Mouse (Mus musculus) MN1 (cell line): ENCODE results near the gene Hspa8.
"Not testable (repeated sequence)": the region's sequence is repeated elsewhere in the genome, so short reads cannot be mapped to it uniquely, and the experiment has no call there.

Experiments used
- DNase-seq: peaks from one replicate; pipeline ENCODE4 v3.0.0-alpha.2; 2016; ENCODE audit warnings: low spot score

Hspa8 gene

GRCm38 (mm10) chr9:40784374-40784967 lies 16.3 kb upstream of the Hspa8 start:
- DNase-seq, result no peak

- DNase-seq, result no peak
Observed at GRCm38 (mm10) chr9:40785452-40785851, 15.3 kb upstream of the Hspa8 start.

GRCm38 (mm10) chr9:40786820-40787219 lies 14.0 kb upstream of the Hspa8 start:
- not testable (repeated sequence) for DNase-seq

GRCm38 (mm10) chr9:40791864-40792633 lies 8.7 kb upstream of the Hspa8 start:
- no peak for DNase-seq

GRCm38 (mm10) chr9:40793581-40793980 lies 7.2 kb upstream of the Hspa8 start:
- DNase-seq, result no peak

- no peak for DNase-seq
Observed at GRCm38 (mm10) chr9:40794251-40794650, 6.5 kb upstream of the Hspa8 start.

DNA sequence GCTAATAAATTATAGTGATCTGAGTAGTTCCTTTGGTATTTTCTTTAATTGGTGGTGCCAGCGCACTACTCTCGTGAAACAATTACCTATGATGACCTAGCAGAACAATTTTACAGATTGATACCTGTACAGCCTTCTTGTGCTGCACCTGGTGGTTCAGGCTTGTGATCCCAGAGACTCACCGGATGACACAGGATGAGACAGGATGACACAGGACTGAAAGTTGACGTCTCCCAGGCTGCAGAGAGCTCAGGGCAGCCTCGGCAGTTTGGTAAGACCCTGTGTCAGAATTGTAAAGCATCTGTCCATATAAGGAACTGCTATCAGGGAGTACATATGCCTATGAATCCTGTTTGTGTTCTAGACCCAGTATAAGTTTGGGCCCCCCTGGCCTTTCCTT lies 5.9 kb upstream of the Hspa8 start:
- no peak for DNase-seq

DNA sequence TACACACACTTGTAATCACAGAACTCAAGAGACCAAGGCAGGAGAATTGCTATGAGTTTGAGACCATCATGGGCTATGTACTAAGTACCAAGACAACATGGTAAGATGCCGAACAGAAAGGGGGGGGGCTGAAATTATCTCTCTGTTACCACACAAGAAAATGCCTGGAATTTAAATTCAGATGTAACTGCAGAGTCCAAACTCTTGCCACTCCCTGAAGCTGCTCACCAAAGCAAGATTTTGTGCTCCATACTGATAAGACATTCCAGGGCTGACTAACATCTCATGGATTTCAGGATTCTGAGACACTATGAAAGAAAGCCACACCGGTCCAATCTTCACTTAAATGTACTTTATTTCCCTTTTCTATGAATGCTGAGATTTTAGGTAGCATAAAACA lies 5.2 kb upstream of the Hspa8 start:
- no peak for DNase-seq

DNA sequence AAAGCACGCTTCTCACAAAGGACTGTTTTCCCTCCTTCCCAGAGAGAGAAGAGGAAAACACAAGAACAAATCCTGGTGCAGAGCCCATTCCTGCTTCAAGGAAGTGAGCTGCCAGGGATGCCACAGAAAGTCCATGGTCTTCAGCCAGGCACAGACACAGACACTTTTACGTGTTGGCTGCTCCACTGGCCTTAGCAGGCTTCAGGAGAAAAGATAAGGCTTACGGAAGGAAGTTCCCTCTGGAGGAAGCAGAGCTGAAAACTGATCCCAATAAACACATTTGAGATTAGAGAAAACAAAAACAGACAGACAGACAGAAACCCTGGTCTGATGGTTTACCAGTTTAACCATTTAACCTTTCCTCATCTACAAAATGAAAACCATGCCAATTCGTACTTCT lies 4.7 kb upstream of the Hspa8 start:
- no peak for DNase-seq

- no peak for DNase-seq
Observed at GRCm38 (mm10) chr9:40798247-40798960, 2.4 kb upstream of the Hspa8 start.

DNA sequence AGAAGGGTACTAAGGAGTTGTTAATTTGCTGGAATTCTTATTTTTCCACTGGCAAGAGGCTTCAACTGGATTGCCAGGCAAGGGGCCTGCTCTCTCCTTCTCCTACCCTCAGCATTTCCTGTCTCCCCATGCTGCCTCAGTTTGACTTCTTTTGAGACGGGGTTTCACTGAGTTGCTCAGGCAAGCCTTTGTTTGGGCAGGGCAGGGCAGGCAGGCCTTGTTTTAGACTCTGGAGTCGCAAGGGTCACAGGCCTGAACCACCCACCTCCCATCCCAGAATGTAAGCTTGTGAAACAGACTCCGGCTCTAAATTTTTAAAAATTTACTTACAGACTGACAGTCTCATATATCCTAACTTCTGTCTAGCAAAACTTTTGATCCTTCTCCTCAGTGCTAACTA lies 1.7 kb upstream of the Hspa8 start:
- no peak for DNase-seq

DNA sequence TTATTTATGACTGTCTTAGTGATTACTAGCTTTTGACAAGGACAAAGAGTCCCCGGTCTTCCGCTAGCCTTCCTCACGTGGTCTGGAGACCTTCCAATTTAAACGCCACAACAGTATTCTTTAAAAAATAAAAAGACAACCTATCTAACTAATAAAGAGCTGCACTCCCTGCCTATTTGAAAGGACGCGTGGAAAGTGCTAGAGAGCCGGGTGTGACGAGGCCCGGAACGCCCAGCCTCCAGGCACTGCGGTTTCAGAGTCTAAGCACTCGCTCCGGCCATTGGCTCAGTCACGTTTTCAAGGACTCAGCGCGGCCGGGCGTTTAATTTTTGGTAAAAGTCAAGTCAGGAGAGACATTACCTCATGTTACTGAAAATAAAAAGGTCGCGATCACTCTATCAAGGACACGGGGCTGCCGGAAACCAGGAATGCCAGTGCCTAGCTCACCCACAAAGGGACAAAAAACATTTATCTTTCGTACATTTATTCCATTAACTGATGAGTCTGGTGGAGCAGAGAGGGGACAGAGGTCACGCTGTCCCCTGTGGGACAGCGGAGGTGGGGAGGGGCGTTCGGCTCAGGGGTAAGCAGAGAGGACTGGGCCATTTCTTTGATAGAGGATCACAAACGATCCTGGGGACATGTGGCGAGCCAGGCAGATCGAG lies 815 bp upstream of the Hspa8 start:
- DNase-seq, result peak; percentile 83

DNA sequence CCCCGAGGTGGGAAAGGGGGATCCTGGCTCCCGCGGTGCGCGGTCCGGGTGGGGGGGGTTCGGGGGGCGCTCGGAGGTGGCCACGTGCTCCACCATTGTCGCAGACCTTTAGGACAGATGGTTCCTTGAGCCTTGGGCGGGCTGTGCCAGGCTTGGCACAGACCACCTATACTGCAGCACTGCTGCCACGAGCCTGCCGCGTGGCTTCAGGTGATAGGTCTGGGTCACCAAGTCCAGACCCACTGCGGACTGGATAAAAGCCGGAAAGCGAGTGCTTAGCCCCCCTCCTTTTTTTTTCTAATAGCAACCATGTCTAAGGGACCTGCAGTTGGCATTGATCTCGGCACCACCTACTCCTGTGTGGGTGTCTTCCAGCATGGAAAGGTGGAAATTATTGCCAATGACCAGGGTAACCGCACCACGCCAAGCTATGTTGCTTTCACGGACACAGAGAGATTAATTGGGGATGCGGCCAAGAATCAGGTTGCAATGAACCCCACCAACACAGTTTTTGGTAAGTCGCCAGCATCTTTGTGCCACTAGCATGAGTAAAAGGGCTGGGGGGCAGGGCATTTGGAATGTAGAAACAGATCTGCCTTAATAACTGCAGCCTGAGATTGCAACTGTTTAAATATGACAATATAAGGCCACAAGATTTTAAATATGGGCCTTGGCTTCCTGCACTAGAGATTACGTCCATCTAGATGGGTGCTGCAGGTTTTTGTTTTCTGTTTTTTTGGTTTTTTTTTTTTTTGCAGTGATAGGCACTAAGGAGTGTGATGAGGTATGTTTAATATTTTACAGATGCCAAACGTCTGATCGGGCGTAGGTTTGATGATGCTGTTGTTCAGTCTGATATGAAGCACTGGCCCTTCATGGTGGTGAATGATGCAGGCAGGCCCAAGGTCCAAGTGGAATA lies 1.1 kb downstream of the Hspa8 start:
- DNase-seq, result peak; percentile 61

GRCm38 (mm10) chr9:40802533-40802875 lies 1.7 kb downstream of the Hspa8 start:
- DNase-seq, result not testable (repeated sequence)

- not testable (repeated sequence) for DNase-seq
Observed at GRCm38 (mm10) chr9:40804576-40804975, 3.8 kb downstream of the Hspa8 start.

DNA sequence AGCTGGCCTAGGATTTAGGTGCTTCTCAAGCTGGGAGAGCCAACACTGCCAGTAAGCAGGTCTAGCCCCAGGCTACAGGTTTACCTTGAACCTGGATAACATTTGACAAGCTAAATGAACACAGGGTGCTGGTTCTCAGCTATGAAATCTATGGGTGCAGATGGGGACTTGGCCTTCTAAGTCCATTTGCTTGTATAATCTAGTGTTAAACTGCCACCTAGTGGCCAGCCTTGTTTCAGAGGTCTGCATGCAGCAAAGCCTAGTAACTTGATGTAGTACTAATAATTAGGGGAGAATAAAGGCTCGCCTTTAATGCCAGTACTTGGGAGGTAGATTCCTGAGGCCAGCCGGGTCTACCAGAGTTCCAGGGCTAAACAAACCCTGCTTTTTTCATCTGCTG lies 4.5 kb downstream of the Hspa8 start:
- DNase-seq, result peak; percentile 85

DNA sequence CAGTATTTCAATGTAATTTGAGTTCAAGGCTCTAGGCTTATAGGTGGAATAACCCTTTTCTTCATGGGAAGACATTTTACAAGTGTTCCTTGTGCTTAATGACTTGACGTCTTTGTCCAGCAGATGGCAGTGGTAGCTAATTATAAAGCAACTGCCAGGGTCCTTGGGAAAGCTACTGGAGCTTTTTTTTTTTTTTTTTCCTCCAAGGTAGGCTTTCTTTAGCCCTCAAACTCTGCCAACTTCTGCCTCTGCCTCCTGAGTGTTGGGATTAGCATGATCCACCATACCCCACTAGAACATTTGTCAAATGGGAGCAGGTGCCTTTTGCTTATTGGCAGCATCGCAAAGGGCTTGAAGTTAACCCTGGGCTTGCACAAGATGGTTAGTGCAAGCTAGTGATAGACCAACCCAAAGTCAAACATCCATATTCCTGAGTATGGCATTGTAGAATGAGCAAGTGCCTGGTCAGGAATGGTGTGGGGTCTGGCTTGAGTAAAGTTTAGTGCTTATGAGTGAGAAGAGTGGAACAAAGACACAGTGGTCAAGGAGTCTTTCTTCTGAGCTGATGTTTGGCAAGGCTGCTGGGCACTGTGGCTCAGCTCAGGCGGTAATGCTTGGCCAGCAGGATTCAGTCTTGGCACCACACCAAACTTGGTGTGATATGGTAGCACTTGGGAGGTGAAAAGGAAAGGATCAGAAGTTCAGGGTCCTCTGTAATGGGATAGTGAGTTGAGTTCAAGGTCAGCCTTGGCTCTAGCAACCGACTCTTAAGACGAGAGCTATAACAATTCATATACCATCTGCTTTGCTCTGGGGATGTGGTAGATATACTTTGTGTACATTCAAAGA lies 5.9 kb downstream of the Hspa8 start:
- peak; percentile 68 for DNase-seq

DNA sequence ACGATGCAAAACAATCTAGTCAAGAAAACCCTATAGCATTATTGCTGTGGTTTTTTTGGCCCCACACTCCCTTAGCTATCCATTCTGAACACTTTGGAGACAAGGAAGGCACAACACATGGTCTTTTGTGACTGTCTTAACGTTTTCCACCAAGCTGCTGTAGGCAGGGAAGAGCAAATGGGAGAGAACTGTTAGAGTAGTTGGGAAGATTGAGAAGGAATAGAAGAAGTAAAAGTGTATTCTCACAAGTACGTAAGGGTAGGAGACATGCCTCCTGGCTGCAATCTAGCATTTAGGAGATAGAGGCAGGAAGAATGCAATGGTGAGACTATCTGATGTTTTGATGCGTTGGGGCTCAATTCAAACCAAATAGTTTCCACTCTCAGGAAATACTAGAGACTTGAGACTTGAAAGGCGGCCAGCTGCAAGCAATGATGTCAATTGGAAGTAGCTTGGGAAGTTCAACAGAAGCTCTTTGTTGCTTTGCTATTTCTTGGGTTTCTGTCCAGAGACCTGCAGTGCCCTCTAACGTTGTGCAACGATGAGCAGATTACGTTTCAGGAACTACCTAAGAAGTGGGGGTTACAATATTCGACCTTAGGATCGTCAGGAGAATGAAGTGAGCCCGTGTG lies 6.6 kb downstream of the Hspa8 start:
- DNase-seq, result peak; percentile 40

DNA sequence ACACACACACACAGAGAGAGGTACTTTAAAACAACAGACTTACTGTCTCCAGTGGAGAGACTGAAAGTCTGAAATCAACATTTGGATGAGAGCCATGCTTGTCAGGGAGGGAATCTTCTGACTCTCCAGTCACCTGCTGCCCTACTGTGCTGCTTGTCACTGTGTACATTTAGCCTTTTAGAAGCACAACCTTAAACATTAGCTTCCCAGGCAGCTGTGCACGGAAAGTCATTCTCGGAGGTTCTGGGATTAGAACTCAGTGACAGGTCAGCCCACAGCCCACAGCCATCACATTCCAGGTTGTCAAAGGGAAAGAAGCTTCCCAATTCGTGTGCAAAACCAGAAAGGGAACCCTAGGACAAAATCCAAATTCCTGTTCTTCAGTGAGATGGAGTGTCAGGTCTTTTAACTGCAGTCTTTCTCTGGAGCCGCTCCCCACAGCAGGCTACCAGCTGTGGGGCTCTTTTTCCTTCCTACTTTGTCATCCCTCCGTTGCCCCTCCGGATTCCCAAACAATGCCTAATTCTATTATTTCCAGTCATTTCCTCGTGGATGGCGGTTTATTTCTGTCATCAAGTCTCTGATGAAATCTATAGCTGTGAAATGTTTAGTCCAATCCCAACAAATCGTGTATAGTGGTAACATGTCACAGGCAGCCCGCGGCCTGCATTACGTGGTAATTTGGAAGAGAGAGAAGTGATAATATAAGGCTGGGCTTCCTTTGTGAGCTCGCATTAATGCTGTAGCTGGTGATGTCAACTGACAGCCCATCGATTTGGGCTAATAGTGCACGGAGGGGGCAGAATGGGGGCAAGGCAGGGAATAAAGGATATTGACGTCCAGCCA lies 7.5 kb downstream of the Hspa8 start:
- peak; percentile 45 for DNase-seq
